Mouse (Mus musculus) heart, adult 9 months (tissue): ENCODE data around the gene Pnp.
A peak's percentile ranks its signal among the peaks of the same experiment; 100 is the strongest.
"Not testable (repeated sequence)": the region's sequence is repeated elsewhere in the genome, so short reads cannot be mapped to it uniquely, and the experiment has no call there.

Experiments
- DNase-seq, 2 experiments: peaks; one replicate each; pipeline ENCODE4 v3.0.0; 2022; ENCODE audit warnings: low spot score in 2 of 2

The Pnp gene

GRCm38 (mm10) chr14:50930377-50930753, 517 bp upstream of the Pnp start:
- DNase-seq: no peak

- DNase-seq: no peak
These were observed 675 bp downstream of the Pnp start for GRCm38 (mm10) chr14:50931493-50932020.

- DNase-seq: no peak
These were observed 5.8 kb downstream of the Pnp start for GRCm38 (mm10) chr14:50936649-50937048.

GRCm38 (mm10) chr14:50938119-50938908, 7.4 kb downstream of the Pnp start:
- DNase-seq: no peak

GRCm38 (mm10) chr14:50938940-50939339, 8.1 kb downstream of the Pnp start:
- no peak for DNase-seq

- peak; percentile 97 to 98 for DNase-seq
These were observed 13.2 kb downstream of the Pnp start, which contains the start of gene Gm49342 for GRCm38 (mm10) chr14:50943932-50944667. TSS of gene Gm49342 (plus strand) at chr14:50944517.

GRCm38 (mm10) chr14:50944668-50945033, 13.8 kb downstream of the Pnp start:
- not testable (repeated sequence) for DNase-seq

GRCm38 (mm10) chr14:50945081-50945480, 14.2 kb downstream of the Pnp start:
- not testable (repeated sequence) for DNase-seq

- DNase-seq: not testable (repeated sequence)
These were observed 14.6 kb downstream of the Pnp start for GRCm38 (mm10) chr14:50945526-50945925.

- DNase-seq: peak in 1 of 2 experiments; percentile 38
These were observed 24.6 kb downstream of the Pnp start for GRCm38 (mm10) chr14:50955487-50955886.

- DNase-seq: peak; percentile 59 to 69
These were observed 25.1 kb downstream of the Pnp start, which contains the start of gene Pnp2 for GRCm38 (mm10) chr14:50955942-50956508. TSS of gene Pnp2 (plus strand) at chr14:50955992.

- not testable (repeated sequence) for DNase-seq
These were observed 25.8 kb downstream of the Pnp start for GRCm38 (mm10) chr14:50956724-50957123.

GRCm38 (mm10) chr14:50957146-50957545, 26.3 kb downstream of the Pnp start:
- not testable (repeated sequence) for DNase-seq

GRCm38 (mm10) chr14:50958289-50958995, 27.6 kb downstream of the Pnp start:
- DNase-seq: not testable (repeated sequence)

- no peak for DNase-seq
These were observed 37.5 kb downstream of the Pnp start for GRCm38 (mm10) chr14:50968216-50968980.

GRCm38 (mm10) chr14:50969041-50969440, 38.2 kb downstream of the Pnp start:
- no peak for DNase-seq

GRCm38 (mm10) chr14:50969558-50970544, 39.0 kb downstream of the Pnp start:
- peak; percentile 34 to 51 for DNase-seq

- no peak for DNase-seq
These were observed 39.9 kb downstream of the Pnp start for GRCm38 (mm10) chr14:50970822-50971221.

GRCm38 (mm10) chr14:50973054-50973453, 42.2 kb downstream of the Pnp start:
- DNase-seq: not testable (repeated sequence)

GRCm38 (mm10) chr14:50973700-50974099, 42.8 kb downstream of the Pnp start:
- DNase-seq: no peak
